Mouse (Mus musculus): ENCODE measurements around the gene Apoa1. TPM values are rescaled to one million over a fixed set of nuclear protein-coding genes. Genes with fewer than 3 reads are reported as not detected.

The Apoa1 gene
- total RNA-seq, 2 experiments from 2014 or later = not detected

- DNase-seq (ENCODE audit: low spot score in 2 of 2) = no peak
- no peak for TF ChIP-seq CTCF (conservative IDR thresholded peaks at IDR 0.05)
- H3K27ac ChIP-seq = no peak overlapping the region
- no peak overlapping the region for H3K4me3 ChIP-seq
Observed at GRCm38 (mm10) chr9:46243584-46243983, 15.2 kb downstream of the Apoa1 start.

GRCm38 (mm10) chr9:46246752-46247324 lies 18.5 kb downstream of the Apoa1 start:
- no peak overlapping the region for H3K4me3 ChIP-seq
- peak; percentile 77 for TF ChIP-seq CTCF (conservative IDR thresholded peaks at IDR 0.05)
- H3K27ac ChIP-seq = no peak overlapping the region
- DNase-seq (ENCODE audit: low spot score in 2 of 2) = peak; percentile 51 to 76

- Histone ChIP-seq H3K27ac (no peak overlapping the region), H3K4me3 (no peak overlapping the region)
- no peak for TF ChIP-seq CTCF (conservative IDR thresholded peaks at IDR 0.05)
- no peak for DNase-seq (ENCODE audit: low spot score in 2 of 2)
Observed at GRCm38 (mm10) chr9:46256177-46256576, 27.8 kb downstream of the Apoa1 start.

- no peak overlapping the region for H3K4me3 ChIP-seq
- no peak overlapping the region for H3K27ac ChIP-seq
- TF ChIP-seq CTCF (conservative IDR thresholded peaks at IDR 0.05) = no peak
- DNase-seq (ENCODE audit: low spot score in 2 of 2) = no peak
Observed at GRCm38 (mm10) chr9:46256658-46257385, 28.4 kb downstream of the Apoa1 start.

- TF ChIP-seq CTCF (conservative IDR thresholded peaks at IDR 0.05) = no peak
Observed at GRCm38 (mm10) chr9:46257546-46257945, 29.2 kb downstream of the Apoa1 start.

GRCm38 (mm10) chr9:46259111-46259510 lies 30.7 kb downstream of the Apoa1 start:
- H3K4me3 ChIP-seq = no peak overlapping the region
- H3K27ac ChIP-seq = no peak overlapping the region
- TF ChIP-seq CTCF (conservative IDR thresholded peaks at IDR 0.05) = no peak
- DNase-seq (ENCODE audit: low spot score in 2 of 2) = no peak

More at GRCm38 (mm10) chr9:46257546-46257945, 29.2 kb downstream of the Apoa1 start:
- H3K27ac ChIP-seq = no peak overlapping the region
- DNase-seq (ENCODE audit: low spot score in 2 of 2) = no peak
- H3K4me3 ChIP-seq = no peak overlapping the region

- TF ChIP-seq CTCF (conservative IDR thresholded peaks at IDR 0.05) = no peak
Observed at GRCm38 (mm10) chr9:46261131-46261530, 32.8 kb downstream of the Apoa1 start.

GRCm38 (mm10) chr9:46268343-46268873 lies 40.0 kb downstream of the Apoa1 start, which contains the start of gene Apoa5:
Gene Apoa5, plus strand, starts transcription at chr9:46268633.
- no peak for TF ChIP-seq CTCF (conservative IDR thresholded peaks at IDR 0.05)
- Histone ChIP-seq H3K27ac (no peak within 1 kb of the TSS), H3K4me3 (no peak within 1 kb of the TSS)
- DNase-seq (ENCODE audit: low spot score in 2 of 2) = no peak

More at GRCm38 (mm10) chr9:46261131-46261530, 32.8 kb downstream of the Apoa1 start:
- no peak overlapping the region for H3K4me3 ChIP-seq
- DNase-seq (ENCODE audit: low spot score in 2 of 2) = no peak
- H3K27ac ChIP-seq = no peak overlapping the region

- DNase-seq (ENCODE audit: low spot score in 2 of 2) = no peak
- Histone ChIP-seq H3K4me3 (no peak overlapping the region), H3K27ac (no peak overlapping the region)
- TF ChIP-seq CTCF (conservative IDR thresholded peaks at IDR 0.05) = no peak
Observed at GRCm38 (mm10) chr9:46269125-46269524, 40.7 kb downstream of the Apoa1 start.

- DNase-seq (ENCODE audit: low spot score in 2 of 2) = no peak
- Histone ChIP-seq H3K4me3 (no peak overlapping the region), H3K27ac (no peak overlapping the region)
- TF ChIP-seq CTCF (conservative IDR thresholded peaks at IDR 0.05) = no peak
Observed at GRCm38 (mm10) chr9:46270782-46271181, 42.4 kb downstream of the Apoa1 start.

- no peak for DNase-seq (ENCODE audit: low spot score in 2 of 2)
- no peak overlapping the region for H3K4me3 ChIP-seq
- no peak for TF ChIP-seq CTCF (conservative IDR thresholded peaks at IDR 0.05)
- H3K27ac ChIP-seq = no peak overlapping the region
Observed at GRCm38 (mm10) chr9:46272070-46272469, 43.7 kb downstream of the Apoa1 start.

- DNase-seq (ENCODE audit: low spot score in 2 of 2) = peak; percentile 85 to 93
- TF ChIP-seq CTCF (conservative IDR thresholded peaks at IDR 0.05) = peak; percentile 70
- Histone ChIP-seq H3K27ac (peak within 1 kb of the TSS; percentile 82), H3K4me3 (peak within 1 kb of the TSS; percentile 70)
Observed at GRCm38 (mm10) chr9:46272677-46273454, 44.5 kb downstream of the Apoa1 start, which contains the start of gene Zpr1. Gene Zpr1, plus strand, starts transcription at chr9:46273064.

GRCm38 (mm10) chr9:46274494-46274893 lies 46.1 kb downstream of the Apoa1 start:
- no peak for TF ChIP-seq CTCF (conservative IDR thresholded peaks at IDR 0.05)
- no peak overlapping the region for H3K4me3 ChIP-seq
- H3K27ac ChIP-seq = no peak overlapping the region
- DNase-seq (ENCODE audit: low spot score in 2 of 2) = no peak

Other genes with a start within 250 kb of the Apoa1 start
- 100 to 1,000 TPM; 215 to 228 TPM for gene Pafah1b2, start 215.9 kb upstream of the Apoa1 start, total RNA-seq (2021)
- 100 to 1,000 TPM; 133 to 141 TPM for gene Sik3, start 215.8 kb upstream of the Apoa1 start, total RNA-seq (2021)
- gene Apoc3, start 7.1 kb downstream of the Apoa1 start, total RNA-seq (2021) = 1 to 10 TPM in 1 of 2 experiments, not detected in 1; 1.0 TPM
- not detected for gene Apoa4, start 12.1 kb downstream of the Apoa1 start, total RNA-seq (2021)
- not detected for gene Apoa5, start 40.1 kb downstream of the Apoa1 start, total RNA-seq (2021)
- gene Zpr1, start 44.5 kb downstream of the Apoa1 start, total RNA-seq (2021) = 10 to 100 TPM; 34.4 to 41.1 TPM
- gene Bud13, start 54.4 kb downstream of the Apoa1 start, total RNA-seq (2021) = 10 to 100 TPM; 13.5 to 14.4 TPM
- not detected for gene 4931429L15Rik, start 91.4 kb downstream of the Apoa1 start, total RNA-seq (2021)